Mouse (Mus musculus): Measurements from ENCODE around the gene Fam124b.

The Fam124b gene

DNA sequence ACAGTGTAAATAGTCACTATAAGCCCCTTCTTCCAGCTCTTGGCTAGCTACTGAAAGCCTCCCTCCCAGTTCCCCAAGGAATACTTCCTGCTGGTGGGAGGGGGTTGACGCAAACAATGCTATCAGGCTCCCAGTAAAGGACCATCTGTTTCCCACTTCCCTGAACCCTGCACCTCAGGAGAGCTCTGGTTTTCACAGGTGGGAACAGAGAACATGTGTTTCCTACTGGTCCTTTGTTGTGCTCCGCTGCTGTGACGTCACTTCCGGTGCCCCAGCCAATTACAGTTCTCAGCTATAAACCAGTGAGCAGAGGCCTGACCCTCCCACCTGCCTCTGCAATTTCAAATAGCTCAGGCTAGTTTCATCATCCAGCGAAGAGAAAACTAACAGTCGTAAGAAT, at the start of gene Fam124b:
Fam124b (minus strand) TSS at position 206 of the 400 bp plus-strand sequence.
- no peak for DNase-seq

DNA sequence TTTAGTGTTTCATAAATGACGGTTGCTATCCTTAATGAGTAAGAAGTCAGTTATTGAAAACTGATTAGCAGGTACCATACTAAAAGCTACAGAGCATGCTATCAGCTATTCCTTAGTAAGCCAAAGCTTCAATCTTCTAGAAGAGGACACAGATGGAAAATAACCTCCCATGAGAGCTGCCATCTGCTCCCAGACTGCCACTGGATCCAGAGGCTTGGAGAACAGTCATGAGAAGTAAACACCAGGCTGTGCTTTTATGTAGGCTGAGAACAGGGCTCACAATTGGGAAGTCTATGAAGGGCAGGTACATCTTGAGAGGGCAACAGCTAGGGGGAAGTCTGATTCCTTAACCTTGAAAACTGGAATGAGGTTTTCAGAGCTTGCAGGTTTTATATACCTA, 42.2 kb upstream of the Fam124b start:
- no peak for DNase-seq

DNA sequence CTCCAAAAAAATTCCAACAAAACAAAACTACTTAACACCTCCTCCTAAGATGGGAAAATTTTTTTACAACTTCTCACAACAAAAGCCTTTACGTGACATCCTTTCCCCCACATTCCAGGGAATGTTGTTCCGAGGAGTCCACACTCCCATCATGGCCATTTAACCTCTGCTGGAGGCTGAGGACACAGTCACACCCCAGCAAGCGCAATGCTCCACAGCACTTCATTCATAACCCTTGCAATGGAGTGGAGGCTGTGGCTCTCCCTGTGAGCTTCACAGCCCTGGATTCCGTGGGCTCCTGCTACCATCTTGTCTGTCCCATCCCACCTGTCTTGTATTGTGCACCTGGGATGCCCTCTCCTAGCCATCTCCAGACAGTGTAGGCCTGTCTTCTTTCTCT, 40.4 kb upstream of the Fam124b start:
- DNase-seq, result no peak

GRCm38 (mm10) chr1:80253309-80253708, 35.0 kb upstream of the Fam124b start:
- no peak for DNase-seq

GRCm38 (mm10) chr1:80250247-80250646, 32.0 kb upstream of the Fam124b start:
- DNase-seq, result no peak

DNA sequence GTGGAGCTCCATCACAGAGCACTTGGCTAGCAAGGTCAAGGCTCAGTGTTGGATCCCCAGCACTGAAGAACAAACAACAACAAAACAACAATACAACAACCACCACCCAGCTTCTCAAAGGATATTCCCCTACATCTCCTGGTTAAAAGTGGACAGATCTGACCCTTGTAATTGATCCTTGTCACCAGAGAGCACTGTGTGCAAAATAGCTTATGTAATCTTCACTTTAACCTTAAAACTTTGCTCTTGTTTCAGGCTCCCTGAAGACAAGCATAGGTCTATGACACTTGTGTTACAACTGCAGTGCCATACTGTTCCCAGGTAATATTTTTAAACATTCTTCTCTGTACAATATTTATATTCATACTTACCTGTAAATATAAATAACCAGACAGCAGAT, 28.9 kb upstream of the Fam124b start:
- DNase-seq, result no peak

- no peak for DNase-seq
These were observed 25.9 kb upstream of the Fam124b start for GRCm38 (mm10) chr1:80244123-80244522.

GRCm38 (mm10) chr1:80241579-80241978, 23.3 kb upstream of the Fam124b start:
- no peak for DNase-seq

DNA sequence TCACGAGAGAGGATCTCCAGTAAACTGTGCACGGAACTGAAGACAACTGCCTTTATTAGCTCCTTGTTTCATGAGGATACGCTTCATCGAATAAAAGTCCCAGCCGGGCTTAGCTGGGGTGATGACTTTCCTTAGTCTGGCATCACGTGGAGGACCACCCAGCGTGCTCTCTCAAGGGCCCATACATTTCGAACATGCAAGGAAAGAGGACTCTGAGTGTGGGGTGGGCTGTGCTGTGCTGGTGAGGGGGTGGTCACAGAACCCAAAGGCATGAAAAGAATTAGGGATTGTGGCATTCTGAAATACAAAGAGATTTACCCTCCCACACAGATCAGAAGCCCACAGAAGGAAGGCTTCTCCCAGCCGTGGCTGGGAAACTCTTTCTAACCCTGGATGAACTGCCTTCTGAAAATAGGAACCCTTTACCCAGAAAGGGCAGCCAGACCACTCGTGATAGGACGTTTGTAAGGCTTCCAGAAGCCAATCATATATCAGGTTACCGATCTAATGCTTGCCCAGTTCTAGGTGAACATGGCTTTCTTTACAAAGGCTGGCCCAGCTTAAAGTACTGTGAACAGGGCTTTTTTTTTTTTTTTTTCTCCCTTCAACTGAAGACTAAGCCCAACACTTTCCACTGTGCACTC, 21.9 kb upstream of the Fam124b start:
- no peak for DNase-seq

DNA sequence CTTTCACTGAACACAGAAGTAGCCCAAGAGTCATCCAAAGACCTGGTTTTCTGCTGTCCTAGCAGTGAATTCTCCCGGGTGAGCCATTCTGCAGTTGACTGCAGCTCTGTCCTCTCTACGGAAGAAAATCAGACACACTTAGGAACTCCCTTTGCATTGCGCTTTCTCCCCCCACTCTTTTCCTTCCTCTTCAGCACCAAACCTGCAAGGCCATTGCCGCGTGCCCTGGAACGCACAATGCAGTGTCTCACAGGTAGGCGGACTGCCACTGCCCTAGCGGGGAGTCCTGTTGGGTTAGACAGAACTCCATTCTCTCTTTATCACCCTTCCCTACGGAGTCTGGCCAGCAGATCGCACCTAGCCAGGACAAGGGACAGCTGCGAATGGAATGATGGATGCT, 21.2 kb upstream of the Fam124b start:
- DNase-seq, result no peak

- DNase-seq, result no peak
These were observed 18.9 kb upstream of the Fam124b start for GRCm38 (mm10) chr1:80236951-80237702.

GRCm38 (mm10) chr1:80236126-80236525, 17.9 kb upstream of the Fam124b start:
- no peak for DNase-seq

DNA sequence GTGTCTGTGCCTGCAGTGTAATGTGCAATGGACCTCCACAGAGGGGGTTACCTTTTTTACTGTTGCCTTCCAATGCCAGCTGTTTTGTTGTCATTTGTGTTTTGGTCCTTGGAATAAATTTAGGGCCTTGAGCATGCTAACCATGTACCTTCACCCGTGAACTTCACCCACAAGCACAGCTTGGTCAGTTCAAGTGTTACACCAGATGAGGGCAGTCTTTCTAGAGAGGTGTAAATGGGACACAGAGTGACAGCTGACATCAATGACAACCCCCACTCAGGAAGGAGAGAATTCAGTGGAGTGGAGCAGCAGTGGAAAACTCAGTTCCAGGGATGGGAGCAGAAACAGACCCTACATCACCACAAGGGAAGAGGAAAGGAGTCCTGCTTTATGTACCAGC, 12.3 kb upstream of the Fam124b start:
- DNase-seq, result no peak

DNA sequence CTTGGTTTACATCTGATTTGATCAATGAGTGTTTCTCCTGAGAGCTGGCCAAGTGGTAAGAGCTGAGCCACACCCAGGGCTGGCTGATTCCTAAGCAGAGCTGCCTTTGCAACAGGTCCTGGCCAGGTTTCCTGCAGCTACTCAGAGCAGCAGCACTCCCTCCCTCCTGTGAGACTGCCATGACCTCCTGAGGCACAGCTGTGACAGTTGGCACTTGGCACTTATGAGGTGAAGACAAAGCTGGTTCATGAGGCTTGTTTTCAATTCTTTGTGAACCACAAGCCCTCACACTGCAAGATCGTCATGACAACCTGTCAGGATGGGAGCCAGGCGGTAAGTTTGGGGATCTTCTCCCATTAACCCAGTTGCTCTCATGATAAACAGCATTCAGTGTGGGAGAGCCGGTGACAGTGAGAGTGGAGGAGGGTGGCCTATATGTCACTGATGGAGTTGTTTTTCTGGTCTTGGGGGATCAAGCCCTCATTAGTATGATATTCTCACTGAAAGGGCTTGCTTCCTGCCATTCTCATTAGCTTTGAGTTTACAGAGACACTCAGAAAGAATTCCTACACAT, 6.7 kb upstream of the Fam124b start:
- DNase-seq, result no peak

- DNase-seq, result no peak
These were observed 2.9 kb upstream of the Fam124b start for GRCm38 (mm10) chr1:80221151-80221550.

GRCm38 (mm10) chr1:80213826-80214225, 4.4 kb downstream of the Fam124b start:
- DNase-seq, result no peak

DNA sequence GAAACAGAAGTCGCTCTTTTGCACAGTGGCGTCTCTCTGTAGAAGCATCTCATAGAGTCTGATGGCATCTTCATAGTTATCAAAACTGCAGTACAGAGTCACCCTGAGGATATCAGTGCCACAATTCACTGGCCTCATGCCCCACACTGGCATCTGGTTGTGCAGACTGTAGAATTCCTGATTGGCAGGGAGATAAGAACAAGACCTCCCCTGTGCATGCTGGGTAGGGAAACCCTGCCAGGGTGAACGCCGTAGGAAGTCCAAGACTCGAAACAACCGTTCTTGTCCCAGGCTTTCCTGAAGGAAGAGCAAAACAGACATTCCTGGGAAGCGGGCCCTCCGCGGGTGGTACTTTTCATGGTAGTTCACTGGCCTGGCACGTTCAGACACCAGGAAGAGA, 5.1 kb downstream of the Fam124b start:
- DNase-seq, result no peak

DNA sequence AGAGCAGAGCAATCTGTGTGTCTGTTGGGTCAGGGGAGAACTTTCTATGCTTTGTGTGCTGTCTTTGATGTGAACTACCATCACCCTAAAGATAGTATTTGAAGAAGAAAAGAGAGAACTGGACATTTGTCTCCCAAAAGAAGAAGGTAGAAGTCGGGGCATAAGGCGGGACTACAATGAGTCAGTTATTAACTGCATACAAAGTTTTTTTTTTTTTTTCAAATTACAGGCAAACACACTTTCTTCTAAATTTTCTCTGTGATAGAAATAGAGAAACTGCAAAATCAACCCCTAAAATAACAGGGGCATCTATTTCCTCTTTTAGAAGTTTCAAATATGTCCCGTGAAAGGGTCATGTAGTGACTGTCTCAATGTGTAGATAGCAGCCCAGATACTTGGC, 16.0 kb downstream of the Fam124b start:
- no peak for DNase-seq

GRCm38 (mm10) chr1:80192837-80193236, 25.4 kb downstream of the Fam124b start:
- DNase-seq, result no peak

DNA sequence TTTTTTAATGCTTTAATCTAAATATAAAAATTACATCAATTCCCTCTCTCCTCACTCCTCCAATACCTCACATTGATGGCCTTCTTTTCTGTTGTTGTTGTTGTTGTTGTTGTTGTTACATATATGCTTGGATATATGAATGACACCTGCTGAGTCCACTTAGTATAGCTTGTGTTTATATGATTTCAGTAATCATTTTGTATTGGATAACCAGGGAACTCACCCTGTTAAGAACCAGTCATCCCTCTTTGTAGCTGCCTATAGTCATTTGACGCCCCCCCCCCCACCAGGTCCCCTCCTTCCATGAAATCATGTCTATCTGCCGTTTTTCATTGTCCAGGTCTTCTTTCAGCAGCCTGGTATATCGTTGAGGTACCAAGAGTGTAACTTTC, 36.9 kb downstream of the Fam124b start:
- no peak for DNase-seq

- peak; percentile 55 for DNase-seq
These were observed 37.4 kb downstream of the Fam124b start for GRCm38 (mm10) chr1:80180767-80181413.

DNA sequence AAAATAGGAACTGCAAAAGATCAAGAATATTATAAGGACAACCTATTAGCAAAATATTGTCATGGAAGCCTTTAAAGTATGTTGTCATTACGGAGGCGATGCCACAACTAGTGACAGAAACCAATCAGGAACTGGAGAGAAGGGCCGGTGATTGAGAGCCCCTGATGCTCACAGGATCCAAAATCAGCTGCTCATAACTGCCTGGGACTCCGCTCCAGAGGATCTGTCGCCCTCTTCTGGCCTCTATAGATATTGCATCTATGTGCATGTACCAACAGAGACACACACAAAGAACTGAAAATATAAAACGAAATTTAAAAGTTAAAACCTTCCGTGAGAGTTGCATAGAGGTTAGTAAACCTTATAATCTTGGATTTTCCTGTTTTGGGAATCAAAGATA, 38.1 kb downstream of the Fam124b start:
- peak; percentile 60 for DNase-seq

GRCm38 (mm10) chr1:80177651-80178382, 40.5 kb downstream of the Fam124b start:
- DNase-seq, result peak; percentile 23
